Mouse (Mus musculus) heart, embryonic 12.5 days (tissue): ENCODE results near the gene Trpv2. TPM values are rescaled to one million over a fixed set of nuclear protein-coding genes. Genes with fewer than 3 reads are reported as not detected.
A peak's percentile ranks its signal among the peaks of the same experiment; 100 is the strongest.

ENCODE experiments used
- ATAC-seq: fragments of 200-750 bp; cut with Nextera tagmentation; 2 replicates; pipeline ENCODE4 v1.8.0; 2017; ENCODE audit warnings: moderate TSS enrichment, moderate library complexity; ENCODE audit not compliant: insufficient number of reproducible peaks, low FRiP score
- H3K27ac ChIP-seq: fragments of 300-500 bp; sonication (generic); 2 replicates; pipeline ENCODE4 v1.5.1; 2016; ENCODE audit warnings: mild to moderate bottlenecking, moderate library complexity; ENCODE audit not compliant: poor library complexity, severe bottlenecking
- H3K27me3 ChIP-seq: fragments of 300-500 bp; sonication (generic); replicated peaks from 2 replicates; pipeline ENCODE4 v1.6.1; 2016; ENCODE audit warnings: mild to moderate bottlenecking, moderate library complexity
- H3K36me3 ChIP-seq: fragments of 300-500 bp; sonication (generic); 2 replicates; pipeline ENCODE4 v1.6.1; 2016; ENCODE audit warnings: mild to moderate bottlenecking, moderate library complexity
- H3K4me1 ChIP-seq: fragments of 300-500 bp; sonication (generic); replicated peaks from 2 replicates; pipeline ENCODE4 v1.6.1; 2016; ENCODE audit warnings: mild to moderate bottlenecking
- H3K4me2 ChIP-seq: fragments of 300-500 bp; sonication (generic); 2 replicates; pipeline ENCODE4 v1.6.1; 2016; ENCODE audit warnings: mild to moderate bottlenecking, moderate library complexity
- H3K4me3 ChIP-seq: fragments of 300-500 bp; sonication (generic); 2 replicates; pipeline ENCODE4 v1.5.1; 2016; ENCODE audit warnings: mild to moderate bottlenecking
- H3K9ac ChIP-seq: fragments of 300-500 bp; sonication (generic); 2 replicates; pipeline ENCODE4 v1.6.1; 2016; ENCODE audit warnings: mild to moderate bottlenecking, moderate library complexity
- H3K9me3 ChIP-seq: fragments of 300-500 bp; sonication (generic); replicated peaks from 2 replicates; pipeline ENCODE4 v1.6.1; 2016; ENCODE audit warnings: mild to moderate bottlenecking, moderate library complexity
- WGBS: fragments of 180-500 bp; shearing (Covaris S2); methylation state at CpG from one replicate; pipeline ENCODE4 v1.1.7; 2016; 5-methylcytosine and 5-hydroxymethylcytosine counted together
- polyA plus RNA-seq: library from polyadenylated mRNA; unstranded; fragments of >200 nt; fragmentation: Nextera tagmentation; extraction: Ambion mirVana; gene quantifications from 2 replicates; pipeline ENCODE4 v1.2.1, GENCODE M21; 2016

Trpv2 gene
- polyA plus RNA-seq, 1 experiment from 2014 or later: 4.6 TPM

- no peak overlapping the region for H3K27ac ChIP-seq
- no peaks in the 10 kb centered on the region for H3K9me3 ChIP-seq
- no peaks in the 10 kb centered on the region for H3K27me3 ChIP-seq
- ATAC-seq: no peak
- peaks cover 14% of the 10 kb centered on the region for H3K4me1 ChIP-seq
- no peak overlapping the region for H3K4me3 ChIP-seq
- H3K4me2 ChIP-seq: no peak overlapping the region
- WGBS: 82% methylated on average over 8 of the region's 8 CpGs
- H3K36me3 ChIP-seq: peaks cover 58% of the 10 kb centered on the region
- H3K9ac ChIP-seq: no peak overlapping the region
Observed at GRCm38 (mm10) chr11:62614876-62615410, 40.7 kb downstream of the Trpv2 start.

- ATAC-seq: no peak
- no peak overlapping the region for H3K4me3 ChIP-seq
- peaks cover 58% of the 10 kb centered on the region for H3K36me3 ChIP-seq
- no peak overlapping the region for H3K4me2 ChIP-seq
- H3K9ac ChIP-seq: no peak overlapping the region
- no peaks in the 10 kb centered on the region for H3K27me3 ChIP-seq
- peaks cover 14% of the 10 kb centered on the region for H3K4me1 ChIP-seq
- WGBS: 90% methylated on average over 4 of the region's 4 CpGs
- no peaks in the 10 kb centered on the region for H3K9me3 ChIP-seq
- H3K27ac ChIP-seq: no peak overlapping the region
Observed at GRCm38 (mm10) chr11:62615456-62615855, 41.2 kb downstream of the Trpv2 start.

- Histone ChIP-seq H3K4me3 (no peak overlapping the region), H3K36me3 (peaks cover 43% of the 10 kb centered on the region), H3K4me2 (no peak overlapping the region), H3K9me3 (no peaks in the 10 kb centered on the region), H3K4me1 (peaks cover 32% of the 10 kb centered on the region), H3K9ac (no peak overlapping the region), H3K27me3 (no peaks in the 10 kb centered on the region), H3K27ac (no peak overlapping the region)
- no peak for ATAC-seq
- WGBS: 88% methylated on average over 8 of the region's 8 CpGs
Observed at GRCm38 (mm10) chr11:62621079-62621478, 46.8 kb downstream of the Trpv2 start.

- H3K4me3 ChIP-seq: no peak overlapping the region
- ATAC-seq: no peak
- 0 out of 2 replicates have a peak, but pooled peaks cover 4% of the 10 kb centered on the region for H3K9me3 ChIP-seq
- H3K27ac ChIP-seq: no peak overlapping the region
- no peak overlapping the region for H3K9ac ChIP-seq
- no peaks in the 10 kb centered on the region for H3K27me3 ChIP-seq
- peaks cover 48% of the 10 kb centered on the region for H3K36me3 ChIP-seq
- no peak overlapping the region for H3K4me2 ChIP-seq
- H3K4me1 ChIP-seq: peaks cover 34% of the 10 kb centered on the region
- 83% methylated on average over 4 of the region's 4 CpGs for WGBS
Observed at GRCm38 (mm10) chr11:62621586-62622283, 47.4 kb downstream of the Trpv2 start.

- Histone ChIP-seq H3K4me2 (no peak overlapping the region), H3K27ac (no peak overlapping the region), H3K4me3 (no peak overlapping the region), H3K27me3 (no peaks in the 10 kb centered on the region), H3K4me1 (peaks cover 38% of the 10 kb centered on the region), H3K9ac (no peak overlapping the region), H3K36me3 (peaks cover 38% of the 10 kb centered on the region), H3K9me3 (0 out of 2 replicates have a peak, but pooled peaks cover 4% of the 10 kb centered on the region)
- ATAC-seq: no peak
- 56% methylated on average over 4 of the region's 4 CpGs for WGBS
Observed at GRCm38 (mm10) chr11:62622850-62623249, 48.6 kb downstream of the Trpv2 start.

GRCm38 (mm10) chr11:62624341-62625291 is 50.3 kb downstream of the Trpv2 start:
- ATAC-seq: peak; percentile 50
- Histone ChIP-seq H3K27me3 (no peaks in the 10 kb centered on the region), H3K4me2 (no peak overlapping the region), H3K4me3 (no peak overlapping the region), H3K4me1 (peaks cover 55% of the 10 kb centered on the region), H3K27ac (peak overlapping the region; percentile 55), H3K9me3 (0 out of 2 replicates have a peak, but pooled peaks cover 4% of the 10 kb centered on the region), H3K9ac (0 out of 2 replicates have a peak overlapping the region, but pooled peaks have one; percentile 13), H3K36me3 (peaks cover 22% of the 10 kb centered on the region)
- 36% methylated on average over 10 of the region's 10 CpGs for WGBS

- Histone ChIP-seq H3K36me3 (peaks cover 8% of the 10 kb centered on the region; the same call in 1 of the 2 replicates), H3K9me3 (0 out of 2 replicates have a peak, but pooled peaks cover 4% of the 10 kb centered on the region), H3K4me3 (no peak overlapping the region), H3K9ac (peak overlapping the region; percentile 45), H3K4me2 (peak overlapping the region; percentile 57), H3K27me3 (no peaks in the 10 kb centered on the region), H3K4me1 (peaks cover 61% of the 10 kb centered on the region), H3K27ac (peak overlapping the region; percentile 72)
- no peak for ATAC-seq
- WGBS: 6% methylated on average over 9 of the region's 9 CpGs
Observed at GRCm38 (mm10) chr11:62629352-62630224, 55.3 kb downstream of the Trpv2 start.

GRCm38 (mm10) chr11:62630225-62630821 is 56.0 kb downstream of the Trpv2 start:
- Histone ChIP-seq H3K4me2 (peak overlapping the region; percentile 57), H3K4me3 (peak overlapping the region; percentile 5), H3K27me3 (no peaks in the 10 kb centered on the region), H3K27ac (peak overlapping the region; percentile 72), H3K4me1 (peaks cover 61% of the 10 kb centered on the region), H3K36me3 (peaks cover 8% of the 10 kb centered on the region; the same call in 1 of the 2 replicates), H3K9me3 (0 out of 2 replicates have a peak, but pooled peaks cover 4% of the 10 kb centered on the region), H3K9ac (peak overlapping the region; percentile 45)
- 3% methylated on average over 11 of the region's 11 CpGs for WGBS
- no peak for ATAC-seq

- Histone ChIP-seq H3K4me3 (no peak overlapping the region), H3K36me3 (peaks cover 6% of the 10 kb centered on the region; the same call in 1 of the 2 replicates), H3K9ac (no peak overlapping the region; the same call in 1 of the 2 replicates), H3K27ac (no peak overlapping the region), H3K27me3 (no peaks in the 10 kb centered on the region), H3K4me2 (peak overlapping the region; percentile 57; the same call in 1 of the 2 replicates), H3K4me1 (peaks cover 61% of the 10 kb centered on the region), H3K9me3 (0 out of 2 replicates have a peak, but pooled peaks cover 4% of the 10 kb centered on the region)
- WGBS: 50% methylated on average over 4 of the region's 4 CpGs
- no peak for ATAC-seq
Observed at GRCm38 (mm10) chr11:62631138-62631537, 56.9 kb downstream of the Trpv2 start.

GRCm38 (mm10) chr11:62635406-62635805 is 61.1 kb downstream of the Trpv2 start:
- H3K4me2 ChIP-seq: no peak overlapping the region
- no peaks in the 10 kb centered on the region for H3K27me3 ChIP-seq
- 61% methylated on average over 3 of the region's 3 CpGs for WGBS
- no peak overlapping the region for H3K9ac ChIP-seq
- H3K4me1 ChIP-seq: peaks cover 74% of the 10 kb centered on the region
- no peaks in the 10 kb centered on the region for H3K36me3 ChIP-seq
- no peaks in the 10 kb centered on the region for H3K9me3 ChIP-seq
- H3K27ac ChIP-seq: peak overlapping the region; percentile 84; the same call in 1 of the 2 replicates
- no peak for ATAC-seq
- no peak overlapping the region for H3K4me3 ChIP-seq
